Mouse (Mus musculus): Measurements from ENCODE around the gene Fes. TPM values are rescaled to one million over a fixed set of nuclear protein-coding genes. Genes with fewer than 3 reads are reported as not detected.

Gene Fes
- total RNA-seq (2017) = 117 to 175 TPM (median 150 TPM) in 3 replicates

DNA sequence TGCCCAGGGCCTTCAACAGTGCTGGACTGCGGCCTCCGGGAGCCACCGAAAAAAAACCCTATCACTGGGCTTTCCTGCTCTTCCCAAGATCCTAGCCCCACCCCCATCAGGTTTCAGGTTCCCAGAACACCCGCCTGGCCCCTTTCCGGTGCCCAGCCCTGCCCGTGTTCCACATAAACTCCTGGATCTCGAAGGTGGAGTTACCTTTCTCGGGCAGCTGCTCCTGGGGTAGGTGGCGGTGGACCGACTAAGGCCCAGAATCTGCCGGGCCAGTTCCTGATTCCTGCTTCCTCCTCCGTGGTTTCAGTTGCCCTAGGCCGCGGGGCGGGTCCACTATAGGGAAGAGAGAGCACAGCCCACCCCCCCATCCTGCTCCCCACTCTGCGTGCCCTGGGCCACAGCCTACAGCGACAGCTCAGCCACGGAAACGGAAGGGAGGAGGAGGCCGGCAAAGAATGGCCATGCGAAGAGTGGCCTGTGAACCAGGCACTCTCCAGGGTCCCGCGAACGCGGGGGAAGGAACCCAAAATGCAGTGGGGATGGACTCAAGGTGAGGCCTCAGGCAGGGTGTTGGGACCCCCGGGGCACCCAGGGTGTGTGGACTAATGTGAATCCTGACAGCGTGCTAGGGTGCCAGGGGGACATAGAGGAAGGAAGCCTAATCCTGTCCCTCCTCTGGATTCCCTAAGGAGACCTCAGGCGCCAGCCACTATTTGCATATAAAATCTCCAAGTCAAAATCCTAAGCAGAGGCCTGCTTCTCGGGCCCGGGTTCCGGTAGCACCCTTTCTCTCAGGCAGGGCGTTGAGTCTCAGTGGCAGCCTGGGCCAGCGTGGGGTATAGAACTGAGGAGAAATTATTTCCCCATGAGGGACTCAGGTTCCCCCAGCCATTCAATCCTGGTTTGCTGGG lies at the start of gene Fes:
Gene Fes, minus strand, starts transcription at position 314 of the 911 bp plus-strand sequence.
- ATAC-seq (replicated peaks; ENCODE audit: insufficient number of reproducible peaks, low FRiP score, low TSS enrichment, poor library complexity, severe bottlenecking) = peak; percentile 60

DNA sequence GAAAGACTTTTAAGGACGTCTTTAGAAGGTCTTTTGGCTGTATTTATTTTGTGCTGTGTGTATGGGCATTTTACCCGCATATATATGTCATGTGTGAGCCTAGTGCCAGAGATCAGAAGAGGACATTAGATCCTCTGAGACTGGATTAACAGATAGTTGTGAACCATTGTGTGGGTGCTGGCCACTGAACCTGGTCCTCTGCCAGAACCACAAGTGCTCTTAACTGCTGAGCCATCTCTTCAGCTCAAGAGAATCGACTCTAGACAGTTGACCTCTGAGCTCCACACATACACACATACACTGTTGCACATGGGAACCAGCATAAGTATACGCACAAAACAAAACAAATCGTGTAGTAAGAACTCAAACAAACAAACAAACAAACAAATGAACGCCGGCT lies 48.8 kb upstream of the Fes start:
- no peak for ATAC-seq (replicated peaks; ENCODE audit: insufficient number of reproducible peaks, low FRiP score, low TSS enrichment, poor library complexity, severe bottlenecking)

DNA sequence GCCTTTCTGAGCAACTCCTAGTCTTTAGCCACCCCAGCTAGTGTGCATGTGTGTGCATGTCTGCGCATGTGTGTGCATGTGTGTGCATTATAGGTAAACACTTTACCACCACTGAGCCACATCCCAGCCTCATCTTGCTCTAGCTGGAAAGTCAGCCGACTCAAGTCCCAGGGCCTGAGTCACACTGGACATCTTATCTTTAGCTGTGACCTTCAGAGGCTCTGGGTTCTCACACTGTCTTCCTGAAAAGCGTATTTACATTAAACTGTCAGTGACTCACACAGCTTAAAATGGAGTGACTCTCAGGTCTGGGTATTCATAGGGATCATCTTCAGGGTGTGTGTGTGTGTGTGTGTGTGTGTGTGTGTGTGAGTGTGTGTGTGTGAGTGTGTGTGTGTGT lies 47.8 kb upstream of the Fes start:
- no peak for ATAC-seq (replicated peaks; ENCODE audit: insufficient number of reproducible peaks, low FRiP score, low TSS enrichment, poor library complexity, severe bottlenecking)

DNA sequence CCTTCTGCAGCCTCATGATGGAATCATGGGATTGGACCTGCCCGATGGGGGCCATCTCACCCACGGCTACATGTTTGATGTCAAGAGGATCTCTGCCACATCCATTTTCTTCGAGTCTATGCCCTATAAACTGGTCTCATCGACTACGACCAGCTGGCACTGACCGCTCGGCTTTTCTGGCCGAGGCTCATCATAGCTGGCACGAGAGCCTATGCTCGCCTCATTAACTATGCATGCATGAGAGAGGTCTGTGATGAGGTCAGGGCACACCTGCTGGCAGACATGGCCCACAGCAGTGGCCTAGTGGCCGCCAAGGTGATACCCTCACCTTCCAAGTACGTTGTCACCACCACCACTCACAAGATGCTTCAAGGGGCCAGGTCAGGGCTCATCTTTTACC lies 41.9 kb upstream of the Fes start:
- no peak for ATAC-seq (replicated peaks; ENCODE audit: insufficient number of reproducible peaks, low FRiP score, low TSS enrichment, poor library complexity, severe bottlenecking)

DNA sequence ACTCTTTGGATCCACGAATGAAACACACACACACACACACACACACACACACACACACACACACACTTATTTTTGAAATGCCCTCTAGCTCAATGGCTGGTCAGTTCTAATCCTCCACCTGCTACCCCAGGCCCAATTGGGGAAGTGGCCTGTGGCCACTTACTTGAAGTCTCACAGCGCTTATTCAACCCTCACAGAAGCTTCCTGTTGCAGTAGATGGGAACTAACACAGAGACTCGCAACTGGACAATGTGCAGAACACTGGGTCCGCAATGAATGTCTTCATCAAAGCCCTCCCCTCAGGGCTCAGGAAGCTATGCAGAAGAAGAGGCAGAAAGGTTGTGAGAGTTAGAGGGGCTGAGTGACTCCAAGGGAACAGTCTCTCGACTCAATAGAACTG lies 40.0 kb upstream of the Fes start:
- ATAC-seq (replicated peaks; ENCODE audit: insufficient number of reproducible peaks, low FRiP score, low TSS enrichment, poor library complexity, severe bottlenecking) = 0 out of 2 replicates have a peak, but pooled peaks have one; percentile 20

DNA sequence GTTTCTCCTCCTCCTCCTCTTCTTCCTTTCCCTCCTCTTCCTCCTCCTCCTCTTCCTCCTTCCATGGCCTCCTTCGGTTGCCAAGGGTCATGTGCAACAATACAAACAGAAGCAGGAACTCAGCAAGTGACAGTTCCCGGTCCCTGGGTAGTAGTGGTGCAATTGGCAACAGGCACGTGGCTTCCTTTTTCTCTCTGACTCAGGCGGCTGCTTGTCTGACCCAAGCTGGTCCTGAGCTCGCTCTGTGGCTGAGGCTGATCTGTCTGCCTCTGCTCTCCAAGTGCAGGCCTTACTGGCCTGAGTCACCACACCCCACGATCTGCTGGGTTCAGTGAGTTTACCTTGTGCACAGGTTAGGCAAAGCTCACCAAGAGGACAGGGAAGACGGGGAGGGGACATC lies 38.6 kb upstream of the Fes start:
- ATAC-seq (replicated peaks; ENCODE audit: insufficient number of reproducible peaks, low FRiP score, low TSS enrichment, poor library complexity, severe bottlenecking) = peak; percentile 95

DNA sequence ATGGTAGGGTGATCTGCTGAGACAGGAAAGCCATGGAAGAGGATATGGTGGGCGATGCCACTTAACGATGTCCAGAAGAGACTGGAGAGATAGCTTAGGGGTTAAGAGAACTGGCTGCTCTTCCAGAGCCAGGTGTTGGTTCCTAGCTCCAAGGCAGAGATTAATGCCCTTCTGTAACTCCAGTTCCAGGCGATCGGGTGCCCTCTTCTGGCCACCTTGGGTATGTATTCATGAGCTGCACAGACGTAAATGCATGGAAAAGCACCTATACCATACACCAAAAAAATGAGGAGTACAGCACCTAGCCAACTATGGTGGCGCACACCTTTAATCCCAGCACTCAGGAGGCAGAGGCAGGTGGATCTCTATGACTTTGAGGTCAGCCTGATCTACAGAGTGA lies 37.0 kb upstream of the Fes start:
- no peak for ATAC-seq (replicated peaks; ENCODE audit: insufficient number of reproducible peaks, low FRiP score, low TSS enrichment, poor library complexity, severe bottlenecking)

DNA sequence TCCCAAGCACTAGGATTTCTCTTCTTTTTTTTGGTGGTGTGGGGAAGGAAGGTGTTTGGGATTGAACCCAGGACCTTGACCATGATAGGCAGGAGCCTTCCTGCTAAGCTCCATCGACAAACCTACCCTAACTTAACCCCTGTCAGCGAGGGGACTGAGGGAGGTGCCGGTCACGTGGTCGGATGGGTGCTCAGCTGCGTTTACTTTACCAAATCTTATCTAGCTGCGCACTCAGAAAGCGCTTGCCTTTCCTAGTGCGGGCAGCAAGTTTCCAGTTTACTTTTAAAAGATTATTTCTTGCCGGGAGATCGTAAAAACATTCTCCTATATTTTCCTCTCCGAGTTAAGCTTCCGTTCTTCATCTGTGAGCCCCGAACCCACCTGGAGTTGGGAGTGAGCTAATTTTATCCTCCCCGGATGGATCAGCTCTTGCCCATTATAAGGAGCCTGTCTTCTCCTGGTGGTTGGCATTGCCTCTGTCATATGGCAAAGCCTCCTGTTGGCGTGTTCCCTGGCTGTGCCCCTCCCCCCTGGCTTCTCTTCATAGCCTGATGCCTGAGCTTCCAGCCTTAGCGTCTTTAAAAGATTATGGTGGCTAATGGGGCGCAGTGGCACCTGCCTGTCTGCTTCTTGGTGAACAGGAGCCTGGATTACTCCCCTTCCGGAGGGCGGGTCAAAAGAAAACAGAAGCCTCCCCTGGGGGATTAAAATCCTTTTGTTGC lies 35.2 kb upstream of the Fes start:
- no peak for ATAC-seq (replicated peaks; ENCODE audit: insufficient number of reproducible peaks, low FRiP score, low TSS enrichment, poor library complexity, severe bottlenecking)

DNA sequence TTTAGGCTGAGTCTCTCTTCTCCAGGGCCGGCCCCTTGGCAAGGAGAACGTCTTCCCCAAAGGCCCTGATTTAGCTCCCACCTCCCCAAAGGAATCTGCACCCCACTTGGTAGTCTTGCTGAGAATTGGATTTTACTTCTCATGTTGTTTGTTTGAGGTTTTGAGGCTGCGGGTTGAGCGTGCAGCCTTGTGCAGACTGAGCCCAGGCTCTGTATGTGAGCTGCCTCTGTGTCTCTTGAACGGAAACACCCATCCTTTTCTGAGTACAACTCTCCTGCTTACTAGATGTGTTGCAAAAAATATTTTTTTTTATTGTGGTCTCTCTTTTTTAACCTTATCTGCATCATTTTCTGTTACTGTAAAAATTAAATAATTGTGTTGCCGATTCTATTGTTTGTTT lies 33.8 kb upstream of the Fes start:
- no peak for ATAC-seq (replicated peaks; ENCODE audit: insufficient number of reproducible peaks, low FRiP score, low TSS enrichment, poor library complexity, severe bottlenecking)

DNA sequence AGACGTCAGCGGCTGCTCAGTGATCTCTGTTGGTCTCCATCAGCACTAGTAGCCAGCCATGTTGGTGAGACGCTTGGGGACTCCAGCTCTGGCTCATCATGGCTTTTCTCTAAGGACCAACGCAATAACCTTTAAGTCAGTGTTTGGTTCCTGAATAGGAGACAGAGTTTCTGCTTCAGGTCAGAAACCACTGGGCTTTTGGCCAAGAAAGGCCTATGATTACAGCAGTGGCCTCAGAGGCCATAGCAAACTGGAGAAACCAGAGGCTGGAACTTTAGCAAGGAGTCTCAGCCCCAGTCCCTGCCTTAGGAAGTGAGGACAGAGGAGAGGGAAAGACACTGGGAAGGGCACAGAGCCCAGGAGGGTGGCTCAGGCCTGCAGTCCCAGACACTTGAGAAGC lies 32.8 kb upstream of the Fes start:
- no peak for ATAC-seq (replicated peaks; ENCODE audit: insufficient number of reproducible peaks, low FRiP score, low TSS enrichment, poor library complexity, severe bottlenecking)

DNA sequence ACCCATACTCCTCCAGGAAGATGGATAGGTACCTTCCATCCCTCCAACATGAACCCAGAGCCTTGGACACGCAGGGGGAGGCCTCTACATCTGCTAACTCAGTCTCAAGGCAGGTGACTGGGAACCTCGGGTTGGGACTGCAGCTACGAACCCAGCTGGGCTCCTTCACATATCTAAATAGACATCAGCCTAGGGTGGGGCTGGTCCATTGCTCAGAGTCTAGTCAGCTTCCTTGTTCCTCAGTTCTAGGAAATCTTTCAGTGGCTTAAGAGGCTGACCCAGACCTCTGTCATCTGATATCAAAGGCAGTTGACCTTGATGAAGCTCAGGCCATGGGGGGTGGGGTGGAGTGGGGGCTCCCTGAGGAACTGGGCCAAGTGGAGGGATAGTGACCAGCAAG lies 31.5 kb upstream of the Fes start:
- ATAC-seq (replicated peaks; ENCODE audit: insufficient number of reproducible peaks, low FRiP score, low TSS enrichment, poor library complexity, severe bottlenecking) = no peak; the same call in 1 of the 2 replicates

DNA sequence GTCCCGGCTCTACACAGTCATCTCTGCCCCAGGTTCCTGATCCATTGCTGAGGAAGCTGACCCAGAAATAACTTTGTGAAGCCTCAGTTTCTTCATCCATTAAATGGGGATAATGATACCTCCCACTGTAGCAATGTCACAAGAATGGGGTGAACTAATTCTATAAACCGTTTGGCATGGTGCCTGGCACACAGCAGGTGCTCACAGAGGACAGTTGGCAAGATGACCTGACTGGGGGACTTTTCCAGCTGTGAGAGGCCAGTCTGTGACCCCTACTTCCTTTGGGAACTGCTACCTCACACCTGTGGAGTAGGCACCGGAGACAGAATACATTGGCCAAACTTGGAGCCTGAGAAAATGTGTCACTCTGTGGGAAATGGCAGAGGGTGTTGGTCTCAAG lies 30.3 kb upstream of the Fes start:
- ATAC-seq (replicated peaks; ENCODE audit: insufficient number of reproducible peaks, low FRiP score, low TSS enrichment, poor library complexity, severe bottlenecking) = no peak

DNA sequence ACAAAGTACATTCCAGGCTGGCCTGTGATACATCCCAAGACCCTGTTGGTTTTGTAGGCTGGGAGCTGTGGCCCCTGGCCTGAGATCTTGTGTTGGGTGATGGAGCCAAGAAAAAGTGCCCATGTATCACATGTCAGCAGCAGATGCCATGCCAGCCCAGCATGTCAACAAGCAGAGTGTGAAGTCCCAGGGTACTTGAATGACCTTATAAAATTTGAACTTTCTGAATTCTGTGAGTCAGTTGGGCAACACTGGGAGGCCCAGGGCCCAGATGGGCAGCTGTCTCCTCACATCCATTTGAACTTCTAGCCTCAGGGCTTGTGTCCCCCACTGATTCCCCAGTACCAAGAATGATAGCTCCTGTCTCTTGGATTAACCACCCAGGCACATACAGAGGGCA lies 29.9 kb upstream of the Fes start:
- ATAC-seq (replicated peaks; ENCODE audit: insufficient number of reproducible peaks, low FRiP score, low TSS enrichment, poor library complexity, severe bottlenecking) = peak; percentile 28

DNA sequence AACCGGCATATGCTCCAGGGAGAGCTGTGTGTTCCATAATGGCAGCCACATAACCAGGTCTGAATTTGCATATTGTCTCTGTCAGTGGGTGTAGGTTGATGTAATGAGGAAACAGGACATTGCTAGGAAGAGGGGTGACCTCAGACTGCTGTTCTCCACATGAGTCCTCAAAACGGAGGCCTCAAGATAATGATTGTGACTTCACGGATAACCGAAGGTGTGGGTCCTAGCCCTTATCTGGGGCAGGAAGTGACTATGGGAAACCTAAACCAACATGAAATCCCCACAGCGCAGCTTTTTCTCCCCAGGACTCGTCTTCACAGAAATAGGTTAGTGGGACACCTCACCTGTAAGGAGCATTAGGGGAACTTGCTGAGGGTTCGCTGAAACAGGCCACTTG lies 29.2 kb upstream of the Fes start:
- ATAC-seq (replicated peaks; ENCODE audit: insufficient number of reproducible peaks, low FRiP score, low TSS enrichment, poor library complexity, severe bottlenecking) = peak; percentile 36

DNA sequence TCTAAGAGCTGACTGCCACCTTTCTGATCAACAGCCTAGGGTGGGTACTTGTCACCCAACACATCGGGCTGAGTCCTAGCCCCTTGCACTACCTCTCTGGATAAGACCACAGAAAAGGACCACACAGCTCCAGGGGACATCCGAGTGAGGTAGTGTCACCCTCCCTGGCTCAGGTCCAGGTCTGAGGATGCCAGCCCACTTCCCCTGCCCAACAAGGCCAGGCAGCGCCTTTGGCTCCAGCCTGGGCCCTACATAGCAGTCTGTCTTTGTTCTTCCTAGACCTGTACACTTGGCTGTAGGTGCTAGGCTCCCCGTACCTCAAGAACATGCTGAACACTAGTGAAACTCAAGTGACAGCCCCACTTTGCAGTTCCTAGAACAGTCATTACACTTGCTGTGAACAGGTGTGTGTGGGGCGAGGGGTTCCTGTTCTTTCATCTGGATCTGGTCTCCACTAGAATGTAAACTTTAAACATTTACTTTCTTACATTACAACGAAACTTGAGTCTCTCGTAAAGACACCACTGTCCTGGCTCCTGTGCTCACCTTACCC lies 26.6 kb upstream of the Fes start:
- no peak for ATAC-seq (replicated peaks; ENCODE audit: insufficient number of reproducible peaks, low FRiP score, low TSS enrichment, poor library complexity, severe bottlenecking)

DNA sequence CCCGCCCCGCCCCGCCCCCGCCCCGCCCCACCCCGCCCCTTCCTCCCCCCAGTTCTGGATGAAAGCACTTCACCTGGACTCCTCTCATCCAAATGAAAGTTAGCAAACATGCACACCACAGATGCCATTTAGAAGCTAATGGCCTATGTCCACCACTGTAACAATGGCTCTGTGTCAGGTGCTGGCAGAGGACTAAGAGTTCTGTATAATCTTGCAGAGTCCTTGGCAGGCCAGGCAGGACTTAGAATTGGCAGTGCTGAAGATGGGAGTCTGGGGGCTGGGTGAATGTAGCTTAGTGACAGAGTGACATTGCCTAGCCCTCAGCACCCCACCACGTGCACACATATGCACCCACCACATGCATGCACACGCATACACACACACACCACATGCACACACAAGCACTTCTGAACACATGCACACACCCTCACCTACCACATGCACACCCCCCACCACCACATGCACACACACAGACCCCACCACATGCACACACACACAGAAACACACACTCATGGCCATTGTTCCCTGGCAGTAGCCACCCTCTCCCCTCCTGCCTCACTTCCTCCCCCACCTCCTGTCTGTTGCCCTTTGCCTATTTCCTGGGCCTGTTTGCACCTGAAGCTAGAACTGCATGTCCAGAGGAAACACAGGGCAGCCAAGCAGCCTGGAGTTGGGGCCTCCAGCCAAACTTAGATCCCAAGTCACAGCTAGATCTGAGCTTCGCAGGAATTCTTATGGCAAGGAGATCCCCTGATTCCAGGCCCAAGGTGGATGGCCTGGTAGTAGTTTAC lies 26.0 kb upstream of the Fes start:
- no peak for ATAC-seq (replicated peaks; ENCODE audit: insufficient number of reproducible peaks, low FRiP score, low TSS enrichment, poor library complexity, severe bottlenecking)

DNA sequence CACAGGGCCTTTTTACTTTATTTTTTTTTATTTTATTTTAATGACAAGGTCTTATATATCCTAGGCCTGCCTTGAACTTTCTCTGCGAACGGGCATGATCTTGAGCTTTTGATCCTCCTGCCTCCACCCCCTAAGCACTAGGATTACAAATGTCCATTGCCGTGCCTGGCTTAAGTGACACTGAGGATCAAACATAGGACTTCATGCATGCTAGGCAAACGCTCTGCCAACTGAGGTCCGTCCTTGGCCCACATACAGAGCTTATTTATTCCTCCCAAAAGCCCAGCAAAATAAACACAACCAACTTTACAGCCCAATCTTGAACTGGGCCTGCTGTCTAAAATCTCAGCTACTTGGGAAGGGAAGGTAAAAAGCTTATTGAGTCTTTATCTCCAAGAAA lies 25.0 kb upstream of the Fes start:
- ATAC-seq (replicated peaks; ENCODE audit: insufficient number of reproducible peaks, low FRiP score, low TSS enrichment, poor library complexity, severe bottlenecking) = no peak

DNA sequence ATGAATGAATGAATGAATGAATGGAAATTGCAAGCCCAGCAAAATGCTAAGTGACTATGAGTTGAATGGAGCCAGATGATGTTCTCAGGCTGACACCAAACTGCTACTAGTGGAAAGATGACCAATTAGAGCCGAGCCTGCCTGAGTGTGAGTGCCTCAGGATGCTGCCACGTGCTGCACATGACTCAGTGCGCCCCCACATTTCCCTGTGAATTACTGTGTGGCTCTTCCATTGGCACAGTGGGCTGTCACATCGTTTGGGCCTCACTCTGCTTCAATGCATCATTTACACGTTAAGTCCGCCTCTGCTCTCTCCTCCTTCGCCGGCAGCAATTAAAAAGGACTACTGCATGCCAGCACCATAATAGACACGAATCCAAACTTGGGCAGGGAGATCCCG lies 24.5 kb upstream of the Fes start:
- ATAC-seq (replicated peaks; ENCODE audit: insufficient number of reproducible peaks, low FRiP score, low TSS enrichment, poor library complexity, severe bottlenecking) = no peak

DNA sequence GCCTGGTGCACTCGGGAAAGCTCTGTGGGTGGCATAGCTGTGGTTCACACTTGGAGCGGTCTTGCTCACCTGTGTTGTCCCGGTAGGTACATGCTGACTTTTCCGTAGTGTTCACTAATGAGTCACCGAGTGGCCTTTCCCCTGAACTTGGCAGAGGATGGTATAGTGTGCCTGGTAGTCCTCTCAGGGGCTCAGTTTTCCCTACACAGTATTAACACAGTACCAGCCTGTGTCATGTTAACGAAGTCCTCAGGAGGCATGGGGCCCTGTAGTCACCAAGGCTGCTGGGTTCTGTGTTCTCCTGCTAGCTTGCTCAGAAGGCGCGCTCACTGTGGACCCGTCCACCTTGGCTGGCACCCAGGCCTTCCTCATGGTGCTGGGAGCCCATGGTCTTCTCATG lies 22.6 kb upstream of the Fes start:
- ATAC-seq (replicated peaks; ENCODE audit: insufficient number of reproducible peaks, low FRiP score, low TSS enrichment, poor library complexity, severe bottlenecking) = no peak

All from monocyte, adult 5-6 weeks (primary cell).